Mouse (Mus musculus): ENCODE data around the gene Lrp8. TPM values are rescaled to one million over a fixed set of nuclear protein-coding genes. Genes with fewer than 3 reads are reported as not detected.

The Lrp8 gene
- polyA plus RNA-seq, 1 experiment from 2014 or later = 8.8 TPM

- ChIA-PET POLR2A (no interaction called here), CTCF (no interaction called here)
- DNase-seq (ENCODE audit: low read depth, low spot score) (no peak), ATAC-seq (no peak)
- no peak for TF ChIP-seq CTCF (IDR thresholded peaks at IDR 0.05)
- in situ Hi-C loops (cut with MboI; ENCODE audit: low pct_unique_long_range_greater_than_20kb) = no loop called here
- H3K27me3 ChIP-seq = no peaks in the 10 kb centered on the region
Observed at GRCm38 (mm10) chr4:107886371-107886770, 84.3 kb downstream of the Lrp8 start.

GRCm38 (mm10) chr4:107889385-107889730, 87.3 kb downstream of the Lrp8 start:
- peak; percentile 40 for ATAC-seq
- in situ Hi-C loops (cut with MboI; ENCODE audit: low pct_unique_long_range_greater_than_20kb) = no loop called here
- no peak for DNase-seq (ENCODE audit: low read depth, low spot score)
- no peaks in the 10 kb centered on the region for H3K27me3 ChIP-seq
- TF ChIP-seq CTCF (IDR thresholded peaks at IDR 0.05) = no peak
- POLR2A ChIA-PET = no interaction called here
- CTCF ChIA-PET = no interaction called here

GRCm38 (mm10) chr4:107889731-107890432, 87.8 kb downstream of the Lrp8 start, which contains the start of gene 0610037L13Rik:
Gene 0610037L13Rik, plus strand, starts transcription at chr4:107889813.
- CTCF ChIA-PET = interaction anchor here (0.6 kb wide), 1 partner anchor 9 kb away, joined by 3 read pairs; no protein-coding TSS in a partner anchor
- DNase-seq (ENCODE audit: low read depth, low spot score) = peak; percentile 83
- ATAC-seq = peak; percentile 89
- in situ Hi-C loops (cut with MboI; ENCODE audit: low pct_unique_long_range_greater_than_20kb) = loop anchor here (10.0 kb wide), 1 partner anchor 425 kb away; no protein-coding TSS in a partner anchor
- POLR2A ChIA-PET = interaction anchor here (1.2 kb wide), 1 partner anchor 10 kb away, joined by 4 read pairs; no protein-coding TSS in a partner anchor
- no peaks in the 10 kb centered on the region for H3K27me3 ChIP-seq
- no peak for TF ChIP-seq CTCF (IDR thresholded peaks at IDR 0.05)

- CTCF ChIA-PET = interaction anchor here (1.4 kb wide), 1 partner anchor 120 kb away, joined by 3 read pairs; no protein-coding TSS in a partner anchor
- TF ChIP-seq CTCF (IDR thresholded peaks at IDR 0.05) = peak; percentile 42
- H3K27me3 ChIP-seq = no peaks in the 10 kb centered on the region
- in situ Hi-C loops (cut with MboI; ENCODE audit: low pct_unique_long_range_greater_than_20kb) = loop anchor here (10.0 kb wide), 1 partner anchor 422 kb away; no protein-coding TSS in a partner anchor
- no peak for DNase-seq (ENCODE audit: low read depth, low spot score)
- POLR2A ChIA-PET = no interaction called here
- ATAC-seq = no peak
Observed at GRCm38 (mm10) chr4:107892663-107893062, 90.6 kb downstream of the Lrp8 start.

GRCm38 (mm10) chr4:107899211-107899927, 97.3 kb downstream of the Lrp8 start:
- ChIA-PET CTCF (no interaction called here), POLR2A (no interaction called here)
- DNase-seq (ENCODE audit: low read depth, low spot score) (no peak), ATAC-seq (no peak)
- H3K27me3 ChIP-seq = no peaks in the 10 kb centered on the region
- in situ Hi-C loops (cut with MboI; ENCODE audit: low pct_unique_long_range_greater_than_20kb) = loop anchor here (10.0 kb wide), 1 partner anchor 415 kb away; no protein-coding TSS in a partner anchor
- no peak for TF ChIP-seq CTCF (IDR thresholded peaks at IDR 0.05)

GRCm38 (mm10) chr4:107900206-107900605, 98.1 kb downstream of the Lrp8 start:
- ATAC-seq = no peak
- CTCF ChIA-PET = no interaction called here

GRCm38 (mm10) chr4:107904252-107904651, 102.2 kb downstream of the Lrp8 start:
- DNase-seq (ENCODE audit: low read depth, low spot score) (no peak), ATAC-seq (no peak)
- ChIA-PET CTCF (no interaction called here), POLR2A (no interaction called here)
- no peaks in the 10 kb centered on the region for H3K27me3 ChIP-seq
- in situ Hi-C loops (cut with MboI; ENCODE audit: low pct_unique_long_range_greater_than_20kb) = no loop called here
- TF ChIP-seq CTCF (IDR thresholded peaks at IDR 0.05) = no peak

More at GRCm38 (mm10) chr4:107900206-107900605, 98.1 kb downstream of the Lrp8 start:
- no peak for DNase-seq (ENCODE audit: low read depth, low spot score)
- POLR2A ChIA-PET = no interaction called here
- no peaks in the 10 kb centered on the region for H3K27me3 ChIP-seq
- no peak for TF ChIP-seq CTCF (IDR thresholded peaks at IDR 0.05)
- in situ Hi-C loops (cut with MboI; ENCODE audit: low pct_unique_long_range_greater_than_20kb) = no loop called here

GRCm38 (mm10) chr4:107906561-107906960, 104.5 kb downstream of the Lrp8 start:
- in situ Hi-C loops (cut with MboI; ENCODE audit: low pct_unique_long_range_greater_than_20kb) = no loop called here
- no peak for DNase-seq (ENCODE audit: low read depth, low spot score)
- TF ChIP-seq CTCF (IDR thresholded peaks at IDR 0.05) = no peak
- no peaks in the 10 kb centered on the region for H3K27me3 ChIP-seq
- POLR2A ChIA-PET = interaction anchor here (1.1 kb wide), 1 partner anchor 12 kb away, joined by 3 read pairs; no protein-coding TSS in a partner anchor
- CTCF ChIA-PET = interaction anchor here (0.9 kb wide), 1 partner anchor 456 kb away, joined by 3 read pairs; no protein-coding TSS in a partner anchor
- no peak for ATAC-seq

- in situ Hi-C loops (cut with MboI; ENCODE audit: low pct_unique_long_range_greater_than_20kb) = no loop called here
- POLR2A ChIA-PET = no interaction called here
- DNase-seq (ENCODE audit: low read depth, low spot score) = no peak
- no peak for ATAC-seq
- TF ChIP-seq CTCF (IDR thresholded peaks at IDR 0.05) = no peak
- no peaks in the 10 kb centered on the region for H3K27me3 ChIP-seq
- CTCF ChIA-PET = no interaction called here
Observed at GRCm38 (mm10) chr4:107910020-107910419, 108.0 kb downstream of the Lrp8 start.

GRCm38 (mm10) chr4:107920336-107920735, 118.3 kb downstream of the Lrp8 start:
- ChIA-PET POLR2A (interaction anchor here (0.6 kb wide), 1 partner anchor 331 kb away, joined by 5 read pairs; no protein-coding TSS in a partner anchor), CTCF (no interaction called here)
- TF ChIP-seq CTCF (IDR thresholded peaks at IDR 0.05) = no peak

GRCm38 (mm10) chr4:107921152-107921695, 119.2 kb downstream of the Lrp8 start:
- DNase-seq (ENCODE audit: low read depth, low spot score) (no peak), ATAC-seq (no peak)
- CTCF ChIA-PET = no interaction called here
- TF ChIP-seq CTCF (IDR thresholded peaks at IDR 0.05) = no peak
- in situ Hi-C loops (cut with MboI; ENCODE audit: low pct_unique_long_range_greater_than_20kb) = no loop called here
- H3K27me3 ChIP-seq = no peaks in the 10 kb centered on the region
- POLR2A ChIA-PET = no interaction called here

More at GRCm38 (mm10) chr4:107920336-107920735, 118.3 kb downstream of the Lrp8 start:
- in situ Hi-C loops (cut with MboI; ENCODE audit: low pct_unique_long_range_greater_than_20kb) = no loop called here
- DNase-seq (ENCODE audit: low read depth, low spot score) (no peak), ATAC-seq (no peak)
- H3K27me3 ChIP-seq = no peaks in the 10 kb centered on the region

Data from Patski (cell line).